Mouse (Mus musculus): Measurements from ENCODE around the gene Ctsz. TPM values are rescaled to one million over a fixed set of nuclear protein-coding genes. Genes with fewer than 3 reads are reported as not detected.

Ctsz gene
- polyA plus RNA-seq (2012; rRNA removed): 117 and 166 TPM in 2 replicates

GRCm38 (mm10) chr2:174438737-174439449 lies at the start of gene Ctsz:
TSS of gene Ctsz (minus strand) at chr2:174439039.
- no peak for DNase-seq (ENCODE audit: low read depth)

GRCm38 (mm10) chr2:174487005-174487404 lies 48.2 kb upstream of the Ctsz start:
- DNase-seq (ENCODE audit: low read depth): no peak

DNA sequence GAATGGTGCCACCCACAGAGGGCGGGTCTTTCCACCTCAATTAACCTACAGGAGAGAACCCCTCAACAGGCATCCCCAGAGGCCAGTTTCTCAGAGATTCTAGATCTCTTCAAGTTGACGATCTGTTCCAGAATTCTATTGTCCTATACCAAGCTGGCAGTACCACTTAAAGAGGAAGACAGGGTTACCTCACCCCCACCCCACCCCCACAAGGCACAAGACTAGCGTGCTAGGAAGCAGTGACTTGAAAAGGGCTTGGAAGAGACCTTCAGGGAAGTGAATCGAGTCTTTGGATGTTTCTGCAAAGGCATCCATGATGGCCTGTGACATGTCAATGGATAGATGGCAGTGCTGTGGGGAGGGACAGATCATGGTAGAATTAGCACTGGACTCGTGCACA lies 39.9 kb upstream of the Ctsz start:
- DNase-seq (ENCODE audit: low read depth): no peak

GRCm38 (mm10) chr2:174477543-174478319 lies 38.9 kb upstream of the Ctsz start:
- DNase-seq (ENCODE audit: low read depth): no peak

- no peak for DNase-seq (ENCODE audit: low read depth)
Observed at GRCm38 (mm10) chr2:174473550-174473927, 34.7 kb upstream of the Ctsz start.

- peak; percentile 68 for DNase-seq (ENCODE audit: low read depth)
Observed at GRCm38 (mm10) chr2:174472818-174473549, 34.1 kb upstream of the Ctsz start, which contains the start of gene Prelid3b. TSS of gene Prelid3b (minus strand) at chr2:174473081.

DNA sequence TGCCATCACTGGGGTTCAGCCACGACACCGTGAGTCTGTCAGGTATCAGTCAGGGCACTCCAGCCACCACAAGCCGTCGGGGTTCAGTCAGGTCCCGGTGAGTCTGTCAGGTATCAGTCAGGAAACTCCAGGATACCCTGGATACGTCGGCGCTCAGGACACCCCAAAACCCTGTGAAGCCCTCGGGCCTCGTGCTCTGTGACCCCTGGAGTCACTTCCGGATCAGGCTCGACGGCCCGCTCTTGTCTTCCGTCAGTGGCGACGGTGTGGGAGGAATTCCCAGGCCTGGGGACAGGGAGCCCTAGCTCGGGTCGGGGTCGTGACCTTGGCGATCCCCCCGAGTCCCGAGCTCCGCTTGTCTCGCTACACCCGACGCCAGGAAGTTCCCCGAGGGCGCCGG lies 33.6 kb upstream of the Ctsz start:
- DNase-seq (ENCODE audit: low read depth): no peak

- no peak for DNase-seq (ENCODE audit: low read depth)
Observed at GRCm38 (mm10) chr2:174470786-174471405, 32.1 kb upstream of the Ctsz start.

- no peak for DNase-seq (ENCODE audit: low read depth)
Observed at GRCm38 (mm10) chr2:174470333-174470732, 31.5 kb upstream of the Ctsz start.

DNA sequence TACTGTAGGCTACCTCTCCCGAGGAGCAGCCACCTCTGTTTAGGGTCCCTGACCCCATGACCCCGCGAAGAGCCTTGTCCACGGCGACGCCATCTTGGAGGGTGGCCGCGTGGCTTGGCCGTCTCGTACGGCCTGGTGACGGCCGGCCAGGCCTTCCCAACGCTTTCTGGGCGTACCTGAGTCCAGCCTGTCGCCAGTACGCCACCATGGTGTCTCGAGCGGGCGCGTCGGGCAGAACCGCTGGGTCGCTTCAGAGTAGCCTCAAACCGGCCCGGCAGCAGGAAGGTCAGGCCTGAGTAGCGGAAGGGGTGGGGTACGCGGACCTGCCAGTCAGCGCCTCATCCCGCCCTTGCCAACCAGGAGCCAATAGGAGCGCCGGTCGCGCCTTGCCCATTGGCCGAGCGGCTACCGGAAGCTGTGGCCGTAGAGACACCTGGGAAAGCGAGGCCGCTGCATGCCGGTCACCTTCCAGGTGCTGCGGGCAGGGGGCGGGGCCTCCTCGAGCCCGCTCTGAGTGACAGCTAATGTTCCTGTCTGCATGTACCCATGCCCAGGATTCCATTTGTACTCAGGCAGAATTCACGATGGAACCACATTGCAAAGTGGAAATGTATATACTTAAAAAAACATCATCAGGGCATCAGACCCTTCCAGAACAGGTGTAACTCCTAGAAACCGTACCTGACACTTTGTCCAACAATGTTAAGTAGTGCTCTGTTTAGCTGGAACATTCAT lies 25.1 kb upstream of the Ctsz start, which contains the start of gene Atp5e:
TSS of gene Atp5e (minus strand) at position 317 of the 735 bp plus-strand sequence.
- DNase-seq (ENCODE audit: low read depth): peak; percentile 49

DNA sequence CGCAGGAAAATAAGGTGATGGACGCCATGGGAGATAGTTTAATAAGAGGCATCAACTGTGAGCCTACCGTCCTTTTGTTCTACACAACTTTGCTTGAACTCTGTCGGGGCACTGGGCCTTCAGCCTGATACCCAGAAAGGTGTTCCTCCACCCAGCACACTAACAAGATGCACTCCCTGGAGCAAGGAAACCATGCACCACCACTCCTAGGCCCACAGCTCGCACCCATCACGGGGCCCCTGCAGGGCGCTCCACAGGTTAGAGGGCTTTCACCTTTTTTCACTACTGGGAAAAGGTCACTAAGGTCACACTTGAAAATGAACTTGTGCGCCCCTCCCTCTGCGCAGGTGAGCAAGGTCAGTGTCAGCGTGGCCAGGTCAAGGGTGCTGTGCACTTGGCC lies 24.5 kb upstream of the Ctsz start:
- DNase-seq (ENCODE audit: low read depth): no peak

- no peak for DNase-seq (ENCODE audit: low read depth)
Observed at GRCm38 (mm10) chr2:174459365-174459764, 20.5 kb upstream of the Ctsz start.

GRCm38 (mm10) chr2:174453681-174454080 lies 14.8 kb upstream of the Ctsz start:
- no peak for DNase-seq (ENCODE audit: low read depth)

GRCm38 (mm10) chr2:174450353-174450752 lies 11.5 kb upstream of the Ctsz start, which contains the start of gene Tubb1:
TSS of gene Tubb1 (plus strand) at chr2:174450695.
- DNase-seq (ENCODE audit: low read depth): no peak

- DNase-seq (ENCODE audit: low read depth): no peak
Observed at GRCm38 (mm10) chr2:174448405-174448804, 9.6 kb upstream of the Ctsz start.

GRCm38 (mm10) chr2:174446905-174447304 lies 8.1 kb upstream of the Ctsz start:
- DNase-seq (ENCODE audit: low read depth): no peak

GRCm38 (mm10) chr2:174446492-174446891 lies 7.7 kb upstream of the Ctsz start:
- DNase-seq (ENCODE audit: low read depth): no peak

DNA sequence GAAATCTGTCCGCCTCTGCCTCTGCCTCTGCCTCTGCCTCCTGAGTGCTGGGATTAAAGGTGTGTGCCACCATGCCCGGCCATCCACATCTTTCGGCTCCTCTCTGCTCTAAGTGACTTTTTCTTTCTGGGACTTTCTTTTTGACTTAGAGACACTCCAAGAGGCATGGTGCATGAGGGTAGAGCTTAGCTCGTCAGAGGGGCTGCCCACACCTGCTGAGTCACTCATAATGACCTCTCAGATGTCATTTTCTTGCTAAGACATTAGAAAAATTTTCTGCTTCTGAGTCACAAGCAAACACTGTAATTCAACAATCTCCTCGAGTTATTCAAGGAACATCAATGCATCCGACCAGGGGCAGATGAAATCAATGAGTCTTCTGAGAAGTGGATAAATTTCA lies 6.2 kb upstream of the Ctsz start:
- DNase-seq (ENCODE audit: low read depth): no peak

- DNase-seq (ENCODE audit: low read depth): no peak
Observed at GRCm38 (mm10) chr2:174444359-174444758, 5.5 kb upstream of the Ctsz start.

DNA sequence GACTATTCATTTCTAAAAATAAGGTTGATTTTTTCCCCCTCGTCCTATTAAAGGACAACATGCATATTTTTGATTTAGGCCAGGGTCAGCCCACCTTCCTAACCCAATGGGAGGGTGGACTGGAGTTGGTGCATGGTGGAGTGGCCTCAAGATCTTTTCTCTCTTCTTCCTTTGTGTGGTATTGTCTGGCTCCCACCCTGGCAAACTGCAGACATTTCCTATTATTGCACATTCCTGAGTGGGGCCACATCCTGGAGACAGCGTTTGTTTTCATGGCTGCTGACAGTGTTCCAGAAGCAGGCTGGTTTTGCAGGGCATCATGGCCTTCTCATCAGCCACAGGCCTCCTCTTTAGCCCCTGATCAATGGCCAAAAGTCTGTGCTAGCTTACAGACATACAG lies 4.2 kb upstream of the Ctsz start:
- no peak for DNase-seq (ENCODE audit: low read depth)

GRCm38 (mm10) chr2:174442460-174442859 lies 3.6 kb upstream of the Ctsz start:
- no peak for DNase-seq (ENCODE audit: low read depth)
